Mouse (Mus musculus): ENCODE measurements around the gene Vasn. TPM values are rescaled to one million over a fixed set of nuclear protein-coding genes. Genes with fewer than 3 reads are reported as not detected.
A peak's percentile ranks its signal among the peaks of the same experiment; 100 is the strongest.

Gene Vasn
- total RNA-seq (2015; ENCODE audit: low replicate concordance) (not detected in 2 replicates), total RNA-seq (2017; ENCODE audit: low replicate concordance) (not detected in 2 replicates)

DNA sequence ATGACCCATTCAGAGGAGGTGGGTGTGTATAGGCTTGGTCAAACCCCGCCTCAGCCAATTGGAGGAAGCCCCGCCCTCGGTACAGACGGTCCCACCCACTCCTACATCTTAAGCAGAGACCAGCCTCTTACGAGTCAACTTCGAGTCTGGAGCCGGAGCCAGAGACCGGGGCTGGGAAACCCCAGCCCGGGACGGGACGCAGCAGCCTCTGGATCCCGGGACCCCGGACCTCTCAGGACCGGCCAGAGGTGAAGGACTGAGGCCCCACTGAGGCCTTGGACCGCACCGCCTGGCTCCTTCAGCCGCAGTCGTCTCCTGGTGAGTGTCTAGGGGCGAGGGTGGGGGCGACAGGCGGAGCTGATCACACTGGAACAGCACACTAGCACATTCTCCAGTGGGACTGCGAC, at the start of gene Vasn, which contains the start of gene Dnaja3:
Vasn (plus strand) TSS at position 111 of the 407 bp plus-strand sequence.
Dnaja3 (plus strand) TSS at position 159 of the 407 bp plus-strand sequence.
- peak; percentile 88 for ATAC-seq (replicated peaks; ENCODE audit: low FRiP score, poor library complexity, severe bottlenecking)

DNA sequence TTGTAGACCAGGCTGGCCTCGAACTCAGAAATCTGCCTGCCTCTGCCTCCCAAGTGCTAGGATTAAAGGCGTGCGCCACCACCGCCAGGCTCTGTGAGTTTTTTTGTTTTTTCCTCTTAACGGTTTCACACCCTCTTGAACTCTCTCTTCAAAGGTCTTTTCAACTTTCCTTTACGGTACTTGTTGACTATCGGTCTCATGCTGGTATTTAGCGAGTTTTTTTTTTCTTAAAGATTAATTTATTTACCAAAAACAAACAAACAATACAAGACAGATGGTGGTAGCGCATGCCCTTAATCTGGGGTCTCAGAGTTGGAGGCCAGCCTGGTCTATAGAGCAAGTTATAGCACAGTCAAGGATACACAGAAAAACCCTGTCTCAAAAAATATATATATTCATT, 49.5 kb upstream of the Vasn start:
- no peak for ATAC-seq (replicated peaks; ENCODE audit: low FRiP score, poor library complexity, severe bottlenecking)

DNA sequence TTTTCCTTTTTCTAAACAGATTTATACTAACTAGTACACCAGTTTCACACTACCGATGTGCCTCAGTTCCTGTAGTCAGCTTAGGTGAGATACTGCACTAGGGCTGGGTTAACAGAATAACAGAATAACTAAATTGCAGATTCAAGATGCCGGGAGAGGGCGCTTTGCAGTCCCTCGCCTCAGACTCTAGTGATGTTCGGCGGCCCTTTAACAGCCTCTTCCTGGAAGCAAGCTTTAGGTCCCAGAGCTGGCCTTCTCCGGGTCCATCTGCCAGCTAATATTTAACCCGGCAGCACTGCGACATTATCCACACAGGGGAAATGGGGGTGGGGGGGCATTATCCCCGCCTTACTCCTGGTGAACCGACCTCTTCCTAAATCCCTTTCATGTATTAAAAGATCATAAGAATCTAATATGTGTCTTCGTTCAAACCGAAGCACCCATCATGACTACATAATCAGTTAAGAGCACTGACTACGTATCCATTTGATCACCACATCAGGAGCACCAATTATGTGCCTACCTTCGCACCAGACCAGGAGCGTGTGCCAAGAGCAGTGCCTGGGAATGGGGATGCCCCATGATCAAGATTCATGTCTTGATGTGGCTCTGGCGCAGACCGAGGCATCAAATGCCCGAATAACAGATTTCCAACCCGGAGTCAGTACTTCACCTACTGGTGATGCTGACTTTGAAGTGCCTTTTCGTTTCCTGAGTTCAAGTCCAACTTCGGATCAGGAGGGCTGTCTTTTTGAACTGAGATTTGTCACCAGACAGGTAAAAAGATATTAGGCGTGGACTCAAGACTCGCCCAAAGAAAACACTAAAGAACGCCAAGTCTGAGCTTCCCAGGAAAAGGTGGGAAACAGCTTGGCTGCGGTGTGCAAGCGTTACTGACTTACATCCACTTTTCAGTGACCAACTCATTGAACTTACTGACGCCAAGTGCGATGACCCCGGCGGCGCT, 46.5 kb upstream of the Vasn start:
- ATAC-seq (replicated peaks; ENCODE audit: low FRiP score, poor library complexity, severe bottlenecking), result no peak

DNA sequence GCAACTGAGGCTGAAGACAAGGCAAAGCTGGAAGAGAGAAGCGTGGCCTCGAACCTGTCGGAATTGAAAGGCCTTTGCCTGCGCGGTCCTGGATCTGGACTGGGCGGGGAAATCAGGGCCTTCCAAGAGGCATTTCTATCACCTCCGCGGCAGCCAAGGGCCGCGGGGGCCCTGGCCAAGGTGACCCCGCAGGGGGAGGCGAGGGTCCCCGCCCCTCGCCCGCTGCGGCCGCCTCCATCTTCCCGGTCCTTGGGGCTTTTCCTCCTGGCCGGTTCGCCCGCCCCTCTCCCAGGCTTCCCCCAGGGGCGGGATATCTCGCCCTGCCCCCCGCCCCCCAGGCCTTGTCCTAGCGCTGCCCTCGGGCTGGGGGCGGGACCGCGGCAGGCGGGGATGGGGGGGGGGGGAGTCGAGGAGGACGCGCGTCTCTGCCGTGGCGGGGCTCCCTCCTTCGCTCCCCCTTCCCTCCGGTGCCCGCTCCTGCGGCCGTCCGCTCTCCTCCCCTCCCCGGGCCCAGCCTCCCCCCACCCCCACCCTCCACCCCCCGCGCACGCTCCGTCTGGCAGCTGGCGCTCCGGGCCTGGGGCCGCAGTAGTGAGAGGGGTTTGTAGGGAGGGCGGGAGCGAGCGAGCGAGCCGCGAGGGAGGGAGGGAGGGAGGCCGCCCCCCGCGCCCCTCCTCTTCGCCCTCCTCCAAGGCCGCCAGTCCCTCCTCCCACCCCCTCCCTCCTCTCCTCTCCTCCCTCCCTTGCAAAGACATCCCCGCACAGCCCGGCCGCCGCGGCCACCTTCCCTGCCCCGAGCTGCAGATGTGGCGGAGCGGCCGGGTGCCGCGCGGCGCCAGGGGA, 45.5 kb upstream of the Vasn start, which contains the start of gene Glis2:
Glis2 (plus strand) TSS at position 743 of the 843 bp plus-strand sequence.
- ATAC-seq (replicated peaks; ENCODE audit: low FRiP score, poor library complexity, severe bottlenecking), result no peak

DNA sequence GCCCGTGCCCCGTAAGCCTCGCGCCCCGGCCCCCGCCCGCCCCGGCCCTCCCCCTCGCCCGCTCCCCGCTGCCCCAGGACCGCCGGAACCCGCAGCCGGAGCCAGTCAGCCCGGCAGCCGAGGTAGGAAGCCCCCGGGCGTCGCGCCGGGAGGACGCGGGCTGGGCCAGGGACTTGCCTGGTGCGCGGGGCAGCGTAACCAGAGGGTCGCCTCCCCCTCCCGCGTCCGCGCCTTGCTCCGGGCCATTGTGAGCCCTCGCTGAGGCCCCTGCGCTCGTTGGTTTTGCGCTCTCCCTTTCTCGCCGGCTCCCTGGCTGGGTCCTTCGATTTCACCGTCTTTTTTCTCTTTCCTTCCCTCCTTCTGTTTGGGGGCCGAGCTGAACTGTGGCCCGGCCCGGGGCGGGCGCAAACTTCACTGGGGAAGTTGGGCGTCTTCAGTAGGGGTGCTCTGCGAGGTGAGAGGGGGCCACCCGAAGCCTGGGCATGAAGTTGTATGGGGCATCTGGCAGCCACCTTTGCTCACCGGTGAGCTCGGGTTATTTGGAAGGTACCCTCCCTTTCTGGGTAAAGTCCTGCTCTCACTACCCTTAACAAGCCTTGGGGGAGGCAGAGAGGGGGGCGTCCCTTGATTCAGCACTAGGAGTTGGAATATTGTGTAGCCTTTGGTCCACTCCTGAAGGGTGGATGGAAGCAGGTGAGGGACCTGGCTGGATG, 44.8 kb upstream of the Vasn start:
- ATAC-seq (replicated peaks; ENCODE audit: low FRiP score, poor library complexity, severe bottlenecking), result no peak

DNA sequence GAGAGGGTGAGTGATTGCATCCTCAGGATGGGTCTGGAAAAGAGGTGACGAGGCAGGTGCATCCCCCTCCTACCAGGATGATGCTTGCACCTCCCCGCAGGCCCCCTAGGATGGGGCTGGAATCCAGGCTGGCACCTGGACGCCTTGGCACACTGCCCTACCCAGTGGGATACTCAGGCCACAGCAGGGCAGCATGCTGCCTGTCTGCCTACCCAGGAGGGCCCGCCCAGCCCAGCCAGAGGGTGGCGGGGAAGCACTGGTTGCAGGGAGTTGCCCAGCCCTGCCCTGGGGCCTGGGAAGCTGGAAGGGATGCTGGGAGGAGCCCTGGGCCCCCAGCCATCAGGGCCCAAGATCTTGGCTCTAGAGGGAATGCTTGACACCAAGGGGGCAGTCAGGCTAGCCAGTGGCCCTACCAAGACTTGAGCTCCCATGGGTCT, 44.2 kb upstream of the Vasn start:
- peak; percentile 23; the same call in 1 of the 2 replicates for ATAC-seq (replicated peaks; ENCODE audit: low FRiP score, poor library complexity, severe bottlenecking)

DNA sequence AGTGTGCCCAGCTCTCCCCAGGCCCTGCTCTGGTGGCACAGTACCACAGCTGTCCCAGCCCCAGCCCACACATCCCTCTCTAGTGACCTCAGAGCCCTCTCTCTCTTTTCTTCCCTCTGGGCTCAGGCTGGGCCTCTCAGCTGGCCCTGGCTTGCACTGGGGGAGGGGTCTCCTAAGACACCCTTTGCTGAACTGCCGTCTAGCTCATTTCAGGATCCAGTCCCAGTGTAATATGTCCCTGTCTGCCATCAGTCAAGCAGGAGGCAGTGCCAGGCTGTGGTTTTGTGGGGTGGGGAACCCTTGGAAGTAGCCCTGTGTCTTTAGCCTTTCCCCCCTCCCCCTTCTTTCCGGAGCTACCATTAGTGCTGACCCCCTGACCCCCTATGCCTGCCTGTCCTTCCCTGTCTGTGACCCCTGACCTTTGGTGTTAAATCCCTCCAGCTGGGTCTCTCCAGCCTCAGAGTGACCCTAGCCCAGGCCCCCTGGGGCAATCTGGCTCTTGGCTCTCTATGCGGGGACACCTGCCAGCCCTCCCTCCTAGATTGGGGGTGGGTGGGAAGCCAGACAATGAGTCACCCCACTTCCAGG, 43.5 kb upstream of the Vasn start:
- no peak for ATAC-seq (replicated peaks; ENCODE audit: low FRiP score, poor library complexity, severe bottlenecking)

DNA sequence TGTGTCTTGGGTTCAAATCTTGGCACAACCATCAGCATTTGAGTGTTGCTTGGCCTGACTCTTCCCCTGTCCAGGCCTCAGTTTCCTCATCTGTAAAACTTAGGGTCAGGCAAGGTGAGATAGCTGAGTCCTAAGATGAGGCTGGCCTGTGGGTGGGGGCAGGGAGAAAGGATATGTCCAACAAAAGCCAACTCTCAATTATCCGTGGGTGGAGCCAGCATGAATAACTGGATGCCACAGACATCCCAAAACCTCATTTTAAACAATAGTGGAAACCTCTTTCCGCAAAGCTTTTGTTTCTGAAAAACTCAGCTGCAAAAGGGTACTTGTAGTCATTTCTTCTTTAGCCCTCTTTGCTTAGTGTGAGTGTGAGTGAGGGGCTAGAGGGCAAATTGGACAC, 42.9 kb upstream of the Vasn start:
- ATAC-seq (replicated peaks; ENCODE audit: low FRiP score, poor library complexity, severe bottlenecking), result no peak

DNA sequence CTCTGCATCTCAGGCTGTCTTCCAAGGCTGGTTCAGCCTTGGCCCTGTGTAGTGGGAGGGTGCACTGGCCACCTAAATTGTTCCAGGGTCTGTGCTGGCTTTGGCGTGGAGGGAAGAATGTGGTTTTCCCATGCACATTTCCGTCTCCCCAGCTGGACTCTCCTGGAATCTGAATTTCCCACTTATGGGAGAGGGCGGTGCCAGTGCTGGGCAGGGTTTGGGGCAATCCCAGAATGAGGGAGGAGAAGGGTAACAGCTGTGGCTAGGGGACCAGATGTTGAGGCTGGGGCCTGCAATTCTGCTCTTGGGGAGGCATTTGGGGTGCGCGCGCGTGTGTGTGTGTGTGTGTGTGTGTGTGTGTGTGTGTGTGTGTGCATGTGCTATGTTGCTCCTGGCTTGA, 42.4 kb upstream of the Vasn start:
- no peak for ATAC-seq (replicated peaks; ENCODE audit: low FRiP score, poor library complexity, severe bottlenecking)

DNA sequence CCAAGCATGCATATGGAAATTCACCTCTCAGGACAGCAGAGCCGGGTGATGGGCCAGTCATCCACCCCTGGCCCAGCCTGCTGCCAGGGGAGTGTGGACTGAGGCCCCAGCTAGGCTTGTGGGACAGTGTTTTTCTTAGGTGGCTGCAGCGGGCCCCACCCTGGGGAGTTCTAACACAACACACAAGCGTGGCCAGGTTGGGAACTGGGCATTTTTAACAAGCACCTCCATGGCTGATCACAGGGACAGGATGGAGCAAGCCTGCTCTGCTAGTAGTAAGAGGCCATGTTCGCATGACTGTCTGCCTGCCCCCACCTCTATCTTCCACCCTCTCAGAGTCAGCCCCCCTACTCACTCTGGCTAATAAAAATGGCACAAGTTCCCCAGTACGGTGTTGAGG, 41.7 kb upstream of the Vasn start:
- no peak for ATAC-seq (replicated peaks; ENCODE audit: low FRiP score, poor library complexity, severe bottlenecking)

DNA sequence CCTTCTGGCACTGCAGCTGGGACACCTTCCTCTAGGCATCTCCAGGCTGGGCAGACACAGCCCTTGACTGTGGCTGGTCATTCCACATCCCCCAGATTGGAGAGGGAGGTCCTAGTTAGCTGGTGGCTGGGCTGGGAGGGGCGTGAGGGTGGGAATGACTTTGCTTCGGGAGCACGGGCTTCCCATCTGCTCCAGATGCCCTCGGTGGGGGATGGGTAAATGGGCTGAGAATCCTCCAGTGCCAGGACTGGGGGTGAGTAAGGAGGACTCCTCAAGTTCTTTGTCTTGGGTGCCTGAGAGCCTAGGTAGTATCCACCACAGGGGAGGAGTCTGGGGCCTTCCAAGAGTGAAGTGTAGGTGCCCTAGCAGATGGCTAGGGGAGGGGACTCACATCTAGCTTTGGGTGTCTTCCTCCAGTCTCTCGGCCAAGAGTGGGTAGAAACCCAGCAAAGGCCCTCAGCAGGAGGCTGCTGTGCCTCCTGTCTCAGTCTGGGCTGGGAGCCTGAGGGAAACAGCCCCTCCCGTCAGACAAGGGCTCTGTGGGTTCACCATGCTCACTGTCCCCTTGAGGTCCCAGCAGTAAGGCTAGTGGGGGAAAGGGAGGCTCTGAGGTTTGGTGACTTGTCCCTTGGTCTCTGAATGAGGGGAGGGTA, 40.7 kb upstream of the Vasn start:
- ATAC-seq (replicated peaks; ENCODE audit: low FRiP score, poor library complexity, severe bottlenecking), result no peak

DNA sequence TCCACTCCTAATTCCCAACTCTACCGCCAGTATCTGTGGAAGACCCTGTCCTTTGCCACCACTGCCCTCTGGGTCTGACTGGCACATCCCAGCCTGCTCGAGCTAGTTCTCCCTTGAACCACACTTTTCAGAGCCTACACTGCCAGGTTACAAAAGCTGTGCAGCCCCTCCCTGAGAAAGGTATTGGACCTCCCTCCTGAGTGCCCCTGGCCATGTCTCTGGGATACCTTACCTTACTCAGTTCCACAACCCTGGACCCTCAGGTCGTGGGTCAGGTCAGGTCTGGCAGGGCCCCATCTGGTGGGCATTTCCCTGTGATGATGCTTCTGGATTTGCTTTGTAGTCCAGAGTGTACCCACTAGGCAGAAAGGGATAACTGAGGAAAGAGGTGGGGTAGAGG, 40.1 kb upstream of the Vasn start:
- ATAC-seq (replicated peaks; ENCODE audit: low FRiP score, poor library complexity, severe bottlenecking), result no peak

DNA sequence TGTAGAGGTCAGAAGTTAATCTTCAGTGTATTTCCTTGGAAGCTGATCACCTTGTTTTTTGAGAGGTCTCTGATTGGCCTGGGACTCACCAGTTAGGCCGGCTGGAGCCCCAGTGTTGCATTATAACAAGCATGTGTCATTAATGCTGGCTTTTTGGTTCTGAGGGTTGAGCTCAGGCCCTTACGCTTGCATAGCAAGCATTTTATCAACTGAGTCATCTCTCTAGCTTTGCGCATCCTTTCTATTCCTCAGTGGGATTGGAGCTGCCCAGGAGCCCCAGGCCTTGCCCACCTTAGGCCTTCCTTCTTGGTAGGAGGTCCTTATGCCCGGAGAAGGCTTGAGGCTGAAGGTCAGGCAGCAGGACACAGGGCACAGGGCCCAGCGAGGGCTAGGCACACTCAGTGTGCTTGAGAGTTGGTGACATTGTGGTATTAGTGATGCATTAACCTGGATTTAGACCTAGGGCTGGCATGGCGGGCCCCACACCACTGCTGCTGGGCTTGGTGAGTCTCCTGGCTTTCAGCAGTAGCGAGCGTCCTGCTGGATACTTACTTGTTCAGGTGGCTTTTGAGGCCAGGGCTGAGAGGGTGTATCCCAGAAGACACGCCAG, 38.9 kb upstream of the Vasn start:
- ATAC-seq (replicated peaks; ENCODE audit: low FRiP score, poor library complexity, severe bottlenecking), result no peak

DNA sequence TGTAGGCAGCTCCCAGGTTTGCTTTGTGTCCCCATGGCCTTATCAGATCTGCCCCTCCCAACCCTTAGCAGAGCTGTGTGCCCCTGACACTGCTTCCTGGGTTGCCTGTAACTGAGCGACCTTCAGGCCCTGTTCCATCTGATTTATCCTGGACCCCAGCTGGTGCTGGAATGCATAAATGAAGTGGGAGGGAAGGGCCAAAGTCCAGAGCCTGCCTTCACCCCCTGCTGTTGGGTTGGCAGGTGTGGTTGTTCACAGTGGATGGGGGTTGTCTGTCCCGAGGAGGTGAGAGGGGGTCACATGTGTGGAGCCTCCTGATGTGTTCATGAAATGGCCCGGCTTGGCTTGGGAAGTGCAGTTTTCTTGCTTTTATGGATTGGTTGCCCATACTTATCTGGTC, 37.6 kb upstream of the Vasn start:
- no peak for ATAC-seq (replicated peaks; ENCODE audit: low FRiP score, poor library complexity, severe bottlenecking)

DNA sequence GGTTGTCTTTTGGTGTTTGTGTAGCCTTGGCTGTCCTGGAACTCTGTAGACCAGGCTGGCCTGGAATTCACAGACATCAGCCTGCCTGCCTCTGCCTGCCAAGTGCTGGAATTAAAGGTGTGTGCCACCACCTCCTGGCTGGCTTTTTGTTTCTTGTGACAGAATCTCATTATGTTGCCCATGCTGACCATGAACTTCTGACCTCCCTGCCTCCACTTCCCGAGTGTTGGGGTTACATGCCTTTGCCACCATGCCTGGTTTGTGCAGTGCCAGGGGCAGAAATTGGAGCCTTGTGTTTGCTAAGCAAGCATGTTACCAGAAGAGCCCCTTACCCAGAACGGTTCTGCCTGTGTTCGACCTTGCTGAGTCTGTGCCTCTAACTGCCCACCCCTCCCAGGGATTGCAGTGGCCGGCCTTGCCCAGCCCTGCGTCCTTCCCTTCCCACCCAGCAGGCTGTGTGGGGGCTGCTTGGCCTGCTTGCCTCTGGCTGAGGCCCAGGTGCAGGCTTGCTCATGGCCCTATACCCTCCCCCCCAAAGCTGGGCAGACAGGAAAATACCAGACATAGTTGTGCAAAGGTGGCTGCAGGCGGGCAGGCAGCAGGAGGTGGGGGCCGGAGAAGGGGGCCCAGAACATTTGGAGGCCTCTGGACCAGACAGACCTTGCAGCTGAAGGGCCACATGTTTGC, 36.8 kb upstream of the Vasn start:
- ATAC-seq (replicated peaks; ENCODE audit: low FRiP score, poor library complexity, severe bottlenecking), result no peak

DNA sequence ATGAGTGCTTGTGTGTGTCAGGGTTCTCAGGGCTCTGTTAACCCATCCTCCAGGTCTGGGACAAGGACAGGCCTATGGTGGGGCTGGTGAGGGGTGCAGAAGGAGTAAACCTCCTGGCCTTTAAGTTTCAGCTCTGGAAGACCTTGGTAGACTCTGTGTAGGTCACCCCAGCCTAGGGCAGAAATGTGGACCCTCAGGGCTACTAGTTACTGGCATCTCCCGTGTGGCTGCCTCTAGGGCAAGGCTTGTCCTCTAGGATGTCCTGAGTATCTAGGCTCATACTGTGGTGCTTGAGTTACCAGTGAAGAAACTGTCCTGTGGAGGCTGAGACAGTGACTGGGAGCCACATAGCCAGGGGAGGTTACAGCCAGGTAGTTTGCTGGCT, 36.3 kb upstream of the Vasn start:
- no peak for ATAC-seq (replicated peaks; ENCODE audit: low FRiP score, poor library complexity, severe bottlenecking)

DNA sequence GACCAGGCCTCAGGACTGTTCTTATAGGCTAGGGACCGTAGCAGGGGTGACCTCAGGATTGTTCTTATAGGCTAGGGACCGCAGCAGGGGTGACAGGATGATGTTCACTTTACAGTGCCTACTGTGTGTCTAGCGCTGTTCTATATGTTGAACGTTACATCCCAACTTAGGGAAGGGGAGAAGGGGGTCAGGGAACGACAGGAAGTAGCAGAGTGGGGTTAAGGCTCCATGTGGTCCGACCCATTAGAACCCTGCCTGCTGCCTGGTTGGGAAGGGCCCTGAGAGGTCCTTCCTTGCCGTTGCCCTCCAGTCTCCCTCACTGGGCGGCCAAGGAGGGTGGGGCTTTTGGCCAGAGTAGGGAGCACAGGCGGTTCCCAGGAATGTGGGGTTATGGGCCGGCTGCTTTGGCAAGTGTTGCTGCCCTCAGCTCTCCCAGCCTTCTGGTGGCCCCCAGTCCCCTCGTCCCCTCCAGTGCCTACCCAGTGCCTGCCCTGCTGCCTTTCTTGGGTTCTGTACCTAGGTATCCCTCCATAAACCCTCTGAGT, 35.4 kb upstream of the Vasn start:
- no peak for ATAC-seq (replicated peaks; ENCODE audit: low FRiP score, poor library complexity, severe bottlenecking)
